Mouse (Mus musculus): Measurements from ENCODE around the gene Camk1d.

DNA sequence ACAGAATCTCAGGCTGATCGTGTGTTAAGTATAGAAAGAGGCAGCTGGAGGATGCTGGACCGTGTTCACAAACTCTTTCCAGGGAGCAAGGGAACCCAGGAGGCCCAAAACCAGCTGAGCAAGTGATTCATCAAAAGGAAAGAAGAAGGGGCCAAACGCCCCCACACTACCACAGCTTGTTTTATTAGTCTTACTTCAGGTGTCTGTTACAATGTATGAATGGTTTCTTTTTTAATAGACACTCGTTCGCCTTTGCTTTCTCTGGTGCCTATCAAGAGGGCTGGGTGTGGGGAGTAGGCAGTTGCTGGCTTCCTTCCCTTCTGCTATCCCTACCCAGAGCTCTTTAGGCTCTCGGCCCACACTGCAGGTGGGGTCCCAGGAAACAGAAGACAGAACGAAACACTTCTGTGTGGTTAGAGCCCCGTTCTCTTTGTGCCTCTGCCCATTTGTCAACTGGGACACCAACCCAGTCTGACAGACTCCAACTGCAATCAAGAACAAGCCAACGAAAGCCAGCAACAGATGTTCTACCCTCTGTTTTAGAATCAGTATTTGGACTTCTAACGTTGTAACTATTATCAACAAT, 62.9 kb downstream of the Camk1d start:
- TF ChIP-seq CTCF (conservative IDR thresholded peaks at IDR 0.05; ENCODE audit: insufficient read depth, insufficient read length, low read depth, low read length) (no peak), POLR2A (IDR thresholded peaks at IDR 0.05; ENCODE audit: low read depth, low read length) (no peak)

All from kidney, adult 2 months (tissue).